Mouse (Mus musculus) bone marrow, adult 2 months (tissue): ENCODE results near the gene Fam19a5. TPM values are rescaled to one million over a fixed set of nuclear protein-coding genes. Genes with fewer than 3 reads are reported as not detected.

Source experiments
- H3K27ac ChIP-seq: fragments of 200-500 bp; 2 replicates; pipeline ENCODE4 v1.5.1; 2012; ENCODE audit warnings: low read depth, mild to moderate bottlenecking, control low read depth, inconsistent platforms, low read length; ENCODE audit not compliant: control insufficient read depth, poor library complexity, insufficient read depth
- H3K4me1 ChIP-seq: fragments of 200-500 bp; 2 replicates; pipeline ENCODE4 v1.6.1; 2011; ENCODE audit warnings: low read length; ENCODE audit not compliant: control insufficient read depth, insufficient read depth
- H3K4me3 ChIP-seq: fragments of 200-500 bp; replicated peaks from 2 replicates; pipeline ENCODE3; 2011; ENCODE audit warnings: mild to moderate bottlenecking, low read depth, low read length, control low read depth; ENCODE audit not compliant: control insufficient read depth
- CTCF ChIP-seq: fragments of 200-500 bp; IDR thresholded peaks from 2 replicates; pipeline ENCODE4 v1.5.1; 2011; ENCODE audit warnings: low read length, control low read depth; ENCODE audit not compliant: control insufficient read depth, insufficient read depth
- POLR2A ChIP-seq: fragments of 200-500 bp; IDR thresholded peaks from 2 replicates; pipeline ENCODE4 v1.6.1; 2011; ENCODE audit warnings: low read depth, mild to moderate bottlenecking, control low read depth, low read length, borderline replicate concordance; ENCODE audit not compliant: control insufficient read depth
- WGBS: fragments of 180-500 bp; shearing (Covaris S2); methylation state at CpG from one replicate; pipeline ENCODE4 v1.1.7; 2018; 5-methylcytosine and 5-hydroxymethylcytosine counted together
- polyA plus RNA-seq: library from polyadenylated mRNA; stranded (reverse); fragments of >200 nt; gene quantifications from 2 replicates; pipeline ENCODE4 v1.2.4, GENCODE M21; 2011; ENCODE audit warnings: low replicate concordance; ENCODE audit not compliant: missing spikeins, insufficient read depth, insufficient read length

Gene Fam19a5
- polyA plus RNA-seq, 1 experiment = not detected

DNA sequence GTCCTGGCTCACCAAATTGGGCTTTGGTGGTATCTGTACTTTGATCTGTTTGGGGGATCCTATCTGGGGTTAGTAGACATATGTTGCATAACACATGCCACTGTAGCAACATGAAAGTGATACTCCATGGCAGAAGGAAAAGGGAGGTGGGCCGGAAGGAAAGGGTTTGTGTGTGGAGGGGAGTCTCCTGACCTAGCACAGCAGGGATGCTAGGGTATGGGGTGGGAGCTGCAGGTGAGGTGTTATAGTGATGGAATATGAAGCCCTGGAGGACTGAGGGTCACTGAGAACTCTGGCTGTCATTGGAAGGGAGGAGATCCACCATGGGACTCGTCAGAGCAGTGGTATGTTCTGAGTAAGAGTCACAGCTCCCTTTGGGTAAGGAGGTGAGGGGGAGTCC is 239.2 kb downstream of the Fam19a5 start:
- 64% methylated on average over 2 of the region's 2 CpGs for whole genome bisulfite sequencing
- TF ChIP-seq CTCF (no peak), POLR2A (no peak)
- H3K4me3 ChIP-seq = no peak overlapping the region
- H3K27ac ChIP-seq = no peak overlapping the region
- no peaks in the 10 kb centered on the region for H3K4me1 ChIP-seq

GRCm38 (mm10) chr15:87789671-87790070 is 245.6 kb downstream of the Fam19a5 start:
- TF ChIP-seq CTCF (no peak), POLR2A (no peak)
- WGBS = 74% methylated on average over 4 of the region's 4 CpGs
- no peaks in the 10 kb centered on the region for H3K4me1 ChIP-seq

GRCm38 (mm10) chr15:87793661-87794060 is 249.6 kb downstream of the Fam19a5 start:
- no peak for TF ChIP-seq CTCF
- no peak for TF ChIP-seq POLR2A
- 84% methylated on average over 3 of the region's 3 CpGs for WGBS
- Histone ChIP-seq H3K27ac (no peak overlapping the region), H3K4me1 (no peaks in the 10 kb centered on the region), H3K4me3 (no peak overlapping the region)

More at GRCm38 (mm10) chr15:87789671-87790070, 245.6 kb downstream of the Fam19a5 start:
- Histone ChIP-seq H3K27ac (no peak overlapping the region), H3K4me3 (no peak overlapping the region)

- 75% methylated on average over 3 of the region's 3 CpGs for WGBS
- TF ChIP-seq CTCF = no peak
- no peak for TF ChIP-seq POLR2A
- Histone ChIP-seq H3K4me3 (no peak overlapping the region), H3K27ac (no peak overlapping the region), H3K4me1 (no peaks in the 10 kb centered on the region)
Measured at GRCm38 (mm10) chr15:87796571-87796970, 252.5 kb downstream of the Fam19a5 start.
